Mouse (Mus musculus) frontal cortex, adult (tissue): ENCODE measurements around the gene Hsd11b2.
A peak's percentile ranks its signal among the peaks of the same experiment; 100 is the strongest.
"Not testable (repeated sequence)": the region's sequence is repeated elsewhere in the genome, so short reads cannot be mapped to it uniquely, and the experiment has no call there.

ENCODE experiments used
- ATAC-seq: cut with Nextera tagmentation; 2 replicates; pipeline ENCODE4 v1.9.2; 2017; ENCODE audit warnings: mild to moderate bottlenecking, moderate library complexity, mixed read lengths; ENCODE audit not compliant: low TSS enrichment

Hsd11b2 gene

DNA sequence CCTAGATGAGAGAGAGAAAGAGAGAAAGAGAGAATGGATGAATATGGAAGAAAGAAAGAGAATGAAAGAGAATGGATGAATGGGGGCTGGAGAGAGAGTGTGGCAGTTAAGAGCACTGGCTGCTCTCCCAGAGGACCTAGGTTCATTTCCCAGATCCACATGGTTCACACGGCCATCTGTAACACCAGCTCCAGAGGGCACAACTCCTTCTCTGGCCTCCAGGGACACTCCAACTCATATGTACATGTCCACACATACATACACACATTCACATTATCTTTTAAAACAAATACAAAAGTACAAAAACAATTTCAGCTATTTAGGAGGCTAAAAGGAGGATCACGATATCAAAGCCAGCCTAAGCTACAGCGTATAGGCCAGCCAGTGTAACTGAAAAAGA, 44.3 kb downstream of the Hsd11b2 start:
- no peak for ATAC-seq

DNA sequence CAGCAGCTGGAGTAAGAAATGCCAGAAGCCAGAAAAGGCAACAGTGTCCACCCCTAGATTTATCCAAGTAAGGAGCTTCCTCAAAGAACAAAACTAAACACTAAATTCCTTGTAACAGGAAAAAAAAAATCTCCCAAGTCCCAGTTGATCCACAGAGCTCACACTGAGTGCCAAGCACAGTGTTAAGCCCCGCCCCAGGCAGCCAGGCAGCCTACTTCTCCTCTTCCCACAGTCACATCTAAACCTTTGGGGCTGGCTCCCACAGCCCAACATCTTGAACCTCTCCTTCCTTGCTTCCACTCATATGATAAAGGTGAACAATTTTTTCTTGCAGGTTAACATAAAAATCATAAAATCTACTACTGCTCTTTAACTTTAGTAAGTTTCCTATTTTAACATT, 45.3 kb downstream of the Hsd11b2 start:
- ATAC-seq: no peak

DNA sequence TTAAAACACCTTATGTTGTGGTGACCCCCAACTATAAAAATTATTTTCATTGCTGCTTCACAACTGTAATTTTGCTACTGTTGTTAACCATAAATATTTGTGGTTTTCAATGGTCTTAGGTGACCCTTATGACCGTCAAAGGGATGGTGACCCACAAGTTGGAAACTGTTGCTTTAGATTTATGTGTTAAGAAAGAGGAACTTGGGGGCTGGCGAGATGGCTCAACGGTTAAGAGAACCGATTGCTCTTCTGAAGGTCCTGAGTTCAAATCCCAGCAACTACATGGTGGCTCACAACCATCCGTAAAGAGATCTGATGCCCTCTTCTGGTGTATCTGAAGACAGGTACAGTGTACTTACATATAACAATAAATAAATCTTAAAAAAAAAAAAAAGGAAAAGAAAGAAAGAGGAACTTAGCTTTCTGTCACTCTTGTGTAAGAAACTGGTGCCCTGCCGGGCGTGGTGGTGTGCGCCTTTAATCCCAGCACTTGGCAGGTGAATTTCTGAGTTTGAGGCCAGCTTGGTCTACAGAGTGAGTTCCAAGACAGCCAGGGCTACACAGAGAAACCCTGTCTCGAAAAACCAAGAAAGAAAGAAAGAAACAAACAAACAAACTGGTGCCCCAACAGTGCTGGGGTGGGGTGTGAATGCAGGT, 46.1 kb downstream of the Hsd11b2 start:
- ATAC-seq: not testable (repeated sequence)

DNA sequence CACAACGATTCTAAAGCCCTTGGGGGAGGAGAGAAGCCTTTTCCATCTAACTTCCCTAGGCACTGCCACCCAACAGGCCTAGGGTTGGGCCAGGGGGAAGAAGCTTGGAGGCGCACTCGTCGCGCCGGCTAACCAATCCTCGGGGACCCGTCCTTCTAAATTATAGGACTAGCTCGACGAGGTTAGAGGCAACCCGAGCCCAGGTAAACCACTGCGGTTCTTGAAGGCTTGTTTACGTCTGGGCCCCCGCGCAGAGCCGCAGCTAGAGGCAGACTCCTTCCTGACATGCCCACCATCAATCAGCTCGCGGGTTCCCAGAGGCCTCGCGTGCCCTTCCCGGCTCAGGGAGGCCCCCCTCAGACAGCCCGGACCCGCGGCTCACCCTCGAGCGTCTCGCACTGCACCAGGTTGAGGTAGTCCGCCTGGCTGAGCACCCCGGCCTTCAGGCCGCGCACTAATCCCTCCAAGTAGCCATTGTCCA, 46.9 kb downstream of the Hsd11b2 start:
- ATAC-seq: peak; percentile 21; the same call in 1 of the 2 replicates

DNA sequence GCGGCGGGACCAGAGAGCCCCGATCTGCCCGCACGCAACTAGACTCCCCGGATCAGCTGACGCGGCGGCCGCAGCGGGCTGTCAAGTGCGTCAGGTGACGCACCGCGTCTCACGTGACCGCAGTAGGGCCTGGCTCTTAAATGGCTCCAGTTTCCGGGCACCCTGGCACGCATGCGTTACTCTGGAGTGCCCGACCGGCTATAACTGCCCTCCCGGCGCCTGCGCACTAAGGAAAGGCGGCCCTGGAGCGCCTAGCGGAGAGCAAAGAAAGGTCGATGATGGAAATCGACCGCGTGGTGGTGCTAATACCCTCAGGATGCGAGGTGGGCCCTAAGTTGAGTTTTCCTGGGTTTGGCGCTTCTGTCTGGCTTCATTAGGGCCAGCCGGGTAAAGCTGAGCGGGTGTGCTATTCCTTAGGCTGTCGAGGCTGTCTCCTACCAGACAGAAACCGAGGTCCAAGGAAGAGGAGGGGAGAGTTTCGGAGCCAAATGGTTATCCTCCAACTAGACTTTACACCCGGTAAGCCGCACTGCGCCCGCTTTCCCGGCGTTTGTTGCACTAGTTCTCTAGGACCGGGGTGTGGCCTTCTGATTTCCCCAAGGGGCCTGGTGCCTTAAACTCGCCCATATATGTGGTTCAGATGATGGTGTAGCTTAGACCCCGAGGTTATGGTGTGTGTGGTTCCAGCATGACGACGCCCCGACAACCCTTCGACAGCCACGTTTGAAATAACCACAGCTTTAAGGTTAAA, 47.6 kb downstream of the Hsd11b2 start, which contains the start of gene Atp6v0d1:
Gene Atp6v0d1, minus strand, starts transcription at position 96 of the 751 bp plus-strand sequence.
- peak; percentile 94 for ATAC-seq

DNA sequence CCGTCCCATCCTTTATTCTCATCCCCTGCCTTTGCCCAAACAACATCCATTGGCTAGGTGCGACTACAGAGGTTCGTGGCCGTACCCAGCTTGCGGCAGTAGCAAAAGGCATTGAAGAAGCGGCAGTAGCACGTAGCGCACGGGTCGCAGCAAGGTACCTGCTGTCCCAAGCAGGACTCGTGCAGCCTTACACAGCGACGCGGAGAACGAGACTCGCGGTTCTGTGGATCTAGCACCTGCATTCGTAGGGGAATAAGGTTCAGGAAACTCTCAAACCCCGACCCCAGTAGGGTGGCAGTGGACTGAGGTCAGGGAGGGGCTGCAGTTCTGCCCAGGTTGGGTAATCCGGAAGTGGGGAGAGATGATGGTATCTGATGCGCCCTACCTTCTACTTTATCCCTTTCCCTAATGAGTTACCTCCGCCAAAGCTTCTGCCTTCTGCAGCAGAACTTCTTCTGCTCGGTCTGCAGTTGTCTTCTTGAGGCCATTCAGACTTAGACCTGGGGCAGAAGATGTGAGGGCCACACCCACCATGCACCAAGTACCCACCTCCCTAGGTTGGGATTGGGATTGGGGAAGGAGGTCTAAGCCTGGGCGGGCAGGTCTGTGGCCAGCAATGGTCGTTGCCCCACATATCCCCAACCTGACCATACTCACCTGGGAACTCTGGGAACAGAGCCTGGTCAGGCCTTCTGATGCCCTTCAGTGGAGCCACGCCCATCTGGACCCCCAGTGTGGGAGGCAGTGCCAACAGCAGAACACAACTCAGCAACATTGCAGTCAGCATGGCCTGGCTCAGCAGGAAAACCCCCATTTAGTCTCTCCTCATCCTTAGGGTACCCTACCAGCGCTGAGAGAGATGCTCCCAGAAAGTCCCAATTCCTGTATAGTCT, 48.4 kb downstream of the Hsd11b2 start:
- 0 out of 2 replicates have a peak, but pooled peaks have one; percentile 1 for ATAC-seq

DNA sequence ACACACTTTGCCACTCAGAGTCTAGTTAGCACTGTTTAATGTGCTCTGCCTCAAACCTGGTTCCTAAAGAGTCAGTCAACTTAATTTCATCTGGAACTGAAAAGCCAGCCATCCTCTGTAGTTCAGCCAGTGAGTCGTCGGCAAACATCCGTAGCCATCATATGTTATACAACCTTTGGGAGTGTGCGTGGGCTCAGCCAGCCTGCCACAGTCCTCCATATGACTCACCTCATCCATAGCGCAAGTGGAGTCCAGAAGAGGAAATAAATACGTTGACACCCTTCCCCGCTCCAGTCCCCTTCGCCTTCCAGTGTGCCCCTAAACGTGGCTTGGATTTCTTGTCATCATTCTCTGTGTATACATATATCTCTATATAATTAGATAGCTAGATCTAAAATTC, 53.3 kb downstream of the Hsd11b2 start:
- peak; percentile 95 for ATAC-seq

DNA sequence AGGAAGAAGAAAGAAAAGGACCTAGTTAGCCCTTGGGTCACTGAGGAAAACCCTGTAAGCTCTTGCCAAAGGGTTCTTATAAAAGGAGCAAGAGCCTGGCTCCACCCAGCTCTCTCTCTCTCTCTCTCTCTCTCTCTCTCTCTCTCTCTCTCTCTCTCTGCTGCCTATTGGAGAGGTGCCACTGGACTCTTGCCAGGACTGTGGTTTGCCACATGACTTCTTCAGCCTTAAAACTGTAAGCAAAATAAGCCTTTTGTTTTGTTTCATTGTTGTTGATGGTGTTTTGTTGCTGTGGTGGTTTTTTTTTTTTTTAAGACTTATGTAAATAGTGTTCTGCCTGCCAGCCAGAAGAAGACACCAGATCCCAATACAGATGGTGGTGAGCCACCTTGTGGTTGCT, 54.9 kb downstream of the Hsd11b2 start:
- no peak for ATAC-seq
